Mouse (Mus musculus) kidney, embryonic 15.5 days (tissue): ENCODE data around the gene Gm13030. TPM values are rescaled to one million over a fixed set of nuclear protein-coding genes. Genes with fewer than 3 reads are reported as not detected.
A peak's percentile ranks its signal among the peaks of the same experiment; 100 is the strongest.

ENCODE experiments used
- ATAC-seq: fragments of 200-750 bp; cut with Nextera tagmentation; replicated peaks from 2 replicates; pipeline ENCODE4 v1.8.0; 2017; ENCODE audit warnings: moderate TSS enrichment; ENCODE audit not compliant: low FRiP score
- H3K27ac ChIP-seq: fragments of 300-500 bp; sonication (generic); 2 replicates; pipeline ENCODE4 v1.5.1; 2015; ENCODE audit warnings: mild to moderate bottlenecking, inconsistent platforms
- H3K27me3 ChIP-seq: fragments of 300-500 bp; sonication (generic); 2 replicates; pipeline ENCODE4 v1.6.1; 2015; ENCODE audit warnings: inconsistent platforms
- H3K36me3 ChIP-seq: fragments of 300-500 bp; sonication (generic); 2 replicates; pipeline ENCODE4 v1.6.1; 2015; ENCODE audit warnings: inconsistent platforms
- H3K4me1 ChIP-seq: fragments of 300-500 bp; sonication (generic); 2 replicates; pipeline ENCODE4 v1.6.1; 2015; ENCODE audit warnings: inconsistent platforms
- H3K4me2 ChIP-seq: fragments of 300-500 bp; sonication (generic); 2 replicates; pipeline ENCODE4 v1.6.1; 2015; ENCODE audit warnings: moderate library complexity, mild to moderate bottlenecking, inconsistent platforms
- H3K4me3 ChIP-seq: fragments of 300-500 bp; sonication (generic); replicated peaks from 2 replicates; pipeline ENCODE4 v1.5.1; 2015; ENCODE audit warnings: mild to moderate bottlenecking, inconsistent platforms
- H3K9ac ChIP-seq: fragments of 300-500 bp; sonication (generic); 2 replicates; pipeline ENCODE4 v1.6.1; 2015; ENCODE audit warnings: mild to moderate bottlenecking, inconsistent platforms
- H3K9me3 ChIP-seq: fragments of 300-500 bp; sonication (generic); replicated peaks from 2 replicates; pipeline ENCODE4 v1.6.1; 2016; ENCODE audit warnings: inconsistent platforms
- WGBS: fragments of 180-500 bp; shearing (Covaris S2); methylation state at CpG from one replicate; pipeline ENCODE4 v1.1.7; 2015; ENCODE audit warnings: mixed read lengths; 5-methylcytosine and 5-hydroxymethylcytosine counted together
- polyA plus RNA-seq: library from polyadenylated mRNA; unstranded; fragments of >200 nt; fragmentation: Nextera tagmentation; extraction: Ambion mirVana; gene quantifications from 2 replicates; pipeline ENCODE4 v1.2.1, GENCODE M21; 2015

Gm13030 gene
- polyA plus RNA-seq, 1 experiment from 2014 or later = not detected

GRCm38 (mm10) chr4:138865092-138865491 lies 8.7 kb downstream of the Gm13030 start:
- Histone ChIP-seq H3K9ac (no peak overlapping the region), H3K27ac (no peak overlapping the region), H3K4me2 (no peak overlapping the region), H3K36me3 (no peaks in the 10 kb centered on the region), H3K4me1 (peaks cover 4% of the 10 kb centered on the region), H3K9me3 (no peaks in the 10 kb centered on the region), H3K27me3 (0 out of 2 replicates have a peak, but pooled peaks cover 6% of the 10 kb centered on the region), H3K4me3 (no peak overlapping the region)
- WGBS = 11% methylated on average over 5 of the region's 5 CpGs
- no peak for ATAC-seq

GRCm38 (mm10) chr4:138863344-138863998 lies 10.3 kb downstream of the Gm13030 start, which contains the start of gene Pla2g5:
Gene Pla2g5, minus strand, starts transcription at chr4:138863482.
- no peak within 1 kb of the TSS for H3K4me3 ChIP-seq
- H3K9ac ChIP-seq = no peak within 1 kb of the TSS
- H3K27me3 ChIP-seq = 0 out of 2 replicates have a peak, but pooled peaks cover 6% of the 10 kb centered on the region
- H3K4me2 ChIP-seq = no peak within 1 kb of the TSS
- no peak within 1 kb of the TSS for H3K27ac ChIP-seq
- H3K9me3 ChIP-seq = no peaks in the 10 kb centered on the region
- H3K4me1 ChIP-seq = peaks cover 15% of the 10 kb centered on the region
- no peaks in the 10 kb centered on the region for H3K36me3 ChIP-seq
- no peak for ATAC-seq
- 76% methylated on average over 10 of the region's 10 CpGs for WGBS

GRCm38 (mm10) chr4:138859728-138860127 lies 14.0 kb downstream of the Gm13030 start:
- H3K27ac ChIP-seq = no peak overlapping the region
- peak overlapping the region; percentile 37 for H3K4me3 ChIP-seq
- 5% methylated on average over 13 of the region's 13 CpGs for WGBS
- H3K9ac ChIP-seq = no peak overlapping the region
- peak; percentile 82; the same call in 1 of the 2 replicates for ATAC-seq
- peak overlapping the region; percentile 63 for H3K4me2 ChIP-seq
- no peaks in the 10 kb centered on the region for H3K36me3 ChIP-seq
- H3K27me3 ChIP-seq = 0 out of 2 replicates have a peak, but pooled peaks cover under 1% of the 10 kb centered on the region
- H3K4me1 ChIP-seq = peaks cover 15% of the 10 kb centered on the region
- H3K9me3 ChIP-seq = no peaks in the 10 kb centered on the region

- H3K27ac ChIP-seq = no peak overlapping the region
- no peaks in the 10 kb centered on the region for H3K9me3 ChIP-seq
- no peak overlapping the region for H3K9ac ChIP-seq
- peak overlapping the region; percentile 37 for H3K4me3 ChIP-seq
- H3K4me1 ChIP-seq = peaks cover 15% of the 10 kb centered on the region
- H3K4me2 ChIP-seq = peak overlapping the region; percentile 63
- no peaks in the 10 kb centered on the region for H3K27me3 ChIP-seq
- 0 out of 2 replicates have a peak, but pooled peaks have one; percentile 18 for ATAC-seq
- H3K36me3 ChIP-seq = no peaks in the 10 kb centered on the region
- WGBS = 23% methylated on average over 9 of the region's 9 CpGs
Measured at GRCm38 (mm10) chr4:138859245-138859644, 14.5 kb downstream of the Gm13030 start.

GRCm38 (mm10) chr4:138858446-138858845 lies 15.3 kb downstream of the Gm13030 start:
- Histone ChIP-seq H3K9ac (no peak overlapping the region), H3K36me3 (no peaks in the 10 kb centered on the region), H3K4me2 (no peak overlapping the region), H3K9me3 (no peaks in the 10 kb centered on the region), H3K4me3 (no peak overlapping the region), H3K27ac (no peak overlapping the region), H3K27me3 (no peaks in the 10 kb centered on the region), H3K4me1 (peaks cover 15% of the 10 kb centered on the region)
- WGBS = 84% methylated on average over 15 of the region's 15 CpGs
- ATAC-seq = no peak

- Histone ChIP-seq H3K36me3 (no peaks in the 10 kb centered on the region), H3K4me3 (no peak overlapping the region), H3K4me1 (peaks cover 15% of the 10 kb centered on the region), H3K9ac (no peak overlapping the region), H3K4me2 (no peak overlapping the region), H3K27me3 (no peaks in the 10 kb centered on the region), H3K9me3 (no peaks in the 10 kb centered on the region), H3K27ac (no peak overlapping the region)
- 85% methylated on average over 10 of the region's 10 CpGs for WGBS
- ATAC-seq = no peak
Measured at GRCm38 (mm10) chr4:138857576-138857975, 16.2 kb downstream of the Gm13030 start.

GRCm38 (mm10) chr4:138856491-138856890 lies 17.3 kb downstream of the Gm13030 start:
- Histone ChIP-seq H3K4me1 (peaks cover 15% of the 10 kb centered on the region), H3K36me3 (no peaks in the 10 kb centered on the region), H3K9ac (no peak overlapping the region), H3K4me2 (no peak overlapping the region), H3K4me3 (no peak overlapping the region), H3K9me3 (no peaks in the 10 kb centered on the region), H3K27ac (no peak overlapping the region), H3K27me3 (no peaks in the 10 kb centered on the region)
- 23% methylated on average over 7 of the region's 7 CpGs for WGBS
- ATAC-seq = no peak

- no peak overlapping the region for H3K9ac ChIP-seq
- no peak for ATAC-seq
- 86% methylated on average over 9 of the region's 9 CpGs for WGBS
Measured at GRCm38 (mm10) chr4:138855092-138855632, 18.6 kb downstream of the Gm13030 start.

GRCm38 (mm10) chr4:138852961-138853360 lies 20.8 kb downstream of the Gm13030 start:
- Histone ChIP-seq H3K27me3 (0 out of 2 replicates have a peak, but pooled peaks cover 9% of the 10 kb centered on the region), H3K27ac (no peak overlapping the region), H3K9me3 (no peaks in the 10 kb centered on the region), H3K4me1 (no peaks in the 10 kb centered on the region), H3K36me3 (no peaks in the 10 kb centered on the region), H3K4me2 (no peak overlapping the region), H3K9ac (no peak overlapping the region), H3K4me3 (no peak overlapping the region)
- no peak for ATAC-seq
- WGBS = 78% methylated on average over 6 of the region's 6 CpGs

More at GRCm38 (mm10) chr4:138855092-138855632, 18.6 kb downstream of the Gm13030 start:
- Histone ChIP-seq H3K4me2 (no peak overlapping the region), H3K9me3 (no peaks in the 10 kb centered on the region), H3K36me3 (no peaks in the 10 kb centered on the region), H3K4me3 (no peak overlapping the region), H3K4me1 (peaks cover 14% of the 10 kb centered on the region), H3K27ac (no peak overlapping the region), H3K27me3 (0 out of 2 replicates have a peak, but pooled peaks cover 3% of the 10 kb centered on the region)

- Histone ChIP-seq H3K36me3 (no peaks in the 10 kb centered on the region), H3K27ac (no peak overlapping the region), H3K4me1 (no peaks in the 10 kb centered on the region), H3K4me2 (no peak overlapping the region), H3K9ac (no peak overlapping the region), H3K27me3 (0 out of 2 replicates have a peak, but pooled peaks cover 9% of the 10 kb centered on the region), H3K4me3 (no peak overlapping the region), H3K9me3 (no peaks in the 10 kb centered on the region)
- no peak for ATAC-seq
- 3% methylated on average over 4 of the region's 4 CpGs for WGBS
Measured at GRCm38 (mm10) chr4:138851463-138851862, 22.3 kb downstream of the Gm13030 start.

- H3K9me3 ChIP-seq = peaks cover 9% of the 10 kb centered on the region; the same call in 1 of the 2 replicates
- H3K4me3 ChIP-seq = no peak overlapping the region
- H3K4me1 ChIP-seq = no peaks in the 10 kb centered on the region
- no peak overlapping the region for H3K27ac ChIP-seq
- no peak for ATAC-seq
- H3K9ac ChIP-seq = no peak overlapping the region
- H3K27me3 ChIP-seq = no peaks in the 10 kb centered on the region
- H3K36me3 ChIP-seq = no peaks in the 10 kb centered on the region
- 80% methylated on average over 7 of the region's 7 CpGs for WGBS
- no peak overlapping the region for H3K4me2 ChIP-seq
Measured at GRCm38 (mm10) chr4:138841386-138841785, 32.4 kb downstream of the Gm13030 start.

- Histone ChIP-seq H3K27me3 (no peaks in the 10 kb centered on the region), H3K4me3 (no peak overlapping the region), H3K9me3 (peaks cover 9% of the 10 kb centered on the region; the same call in 1 of the 2 replicates), H3K9ac (no peak overlapping the region), H3K27ac (no peak overlapping the region), H3K4me1 (no peaks in the 10 kb centered on the region), H3K4me2 (no peak overlapping the region), H3K36me3 (no peaks in the 10 kb centered on the region)
- whole genome bisulfite sequencing = 80% methylated on average over 8 of the region's 8 CpGs
- ATAC-seq = no peak
Measured at GRCm38 (mm10) chr4:138840726-138841125, 33.0 kb downstream of the Gm13030 start.
